Comparison of ENCODE assay signal across 15 mouse cellular contexts in the genomic region with DNA sequence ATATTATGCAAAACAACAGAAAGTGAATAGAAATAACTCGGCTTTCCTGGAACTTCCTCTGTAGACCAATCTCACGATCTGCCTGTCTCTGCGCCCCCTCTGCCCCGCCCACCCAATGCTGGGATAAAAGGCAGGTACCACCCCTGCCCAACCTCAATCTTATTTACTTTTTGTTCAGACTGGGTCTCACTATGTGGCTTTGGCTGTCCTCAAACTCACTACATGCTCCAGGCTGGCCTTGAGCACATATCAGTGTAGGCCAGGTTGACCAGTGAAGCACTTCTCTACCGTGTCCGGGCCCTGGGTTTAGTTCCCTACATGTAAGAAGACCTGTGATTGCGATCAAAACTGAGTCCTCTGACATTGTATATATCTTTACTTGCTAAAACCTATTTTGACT. TPM values are rescaled to one million over a fixed set of nuclear protein-coding genes. Genes with fewer than 3 reads are reported as not detected.
"Had no signal": no experiment of that assay in that cellular context is flagged by ENCODE, and none has a peak within 500 bp of the region (broad histone marks: within the 10 kb centered on the region; RNA-seq: fewer than 3 reads in every experiment).

No protein-coding gene starts in this region.

- H3K4me1 ChIP-seq: neural tube, embryonic 12.5 days; stomach, embryonic 15.5 days had no signal

- ATAC-seq: midbrain, embryonic 16.5 days had no signal

- H3K4me2 ChIP-seq: lung, embryonic 14.5 days; neural tube, embryonic 12.5 days; stomach, embryonic 15.5 days had no signal

- H3K27me3 ChIP-seq: neural tube, embryonic 12.5 days; stomach, embryonic 15.5 days had no signal

- H3K9me3 ChIP-seq: midbrain, embryonic 10.5 days; neural tube, embryonic 12.5 days; stomach, embryonic 15.5 days had no signal

- H3K9ac ChIP-seq: liver, embryonic 14.5 days; lung, embryonic 14.5 days; neural tube, embryonic 12.5 days; stomach, embryonic 15.5 days had no signal

- DNase-seq: lung, adult 18-20 months; lung, embryonic 14.5 days; lung, postnatal 10 days; lung, postnatal 4 days; midbrain, embryonic 14.5 days; right cerebral cortex, postnatal 14 days; thymus, postnatal 36 days had no signal

- H3K36me3 ChIP-seq: neural tube, embryonic 12.5 days; stomach, embryonic 15.5 days had no signal

- H3K27ac ChIP-seq: liver, embryonic 14.5 days; midbrain, embryonic 10.5 days; neural tube, embryonic 12.5 days; stomach, embryonic 15.5 days; stomach, postnatal 0 days had no signal

- H3K4me3 ChIP-seq: midbrain, embryonic 10.5 days; neural tube, embryonic 12.5 days; stomach, embryonic 15.5 days had no signal

RNA-seq across cellular contexts. Expression of gene Lyz1, which starts 46.6 kb away (rescaled TPM):
- total RNA-seq: megakaryocyte-erythroid progenitor cell, adult 5-6 weeks had no signal
- polyA plus RNA-seq: lung, embryonic 14.5 days; midbrain, embryonic 10.5 days; midbrain, embryonic 14.5 days; midbrain, embryonic 16.5 days; neural tube, embryonic 12.5 days; neural tube, embryonic 14.5 days had no signal
